Mouse (Mus musculus): ENCODE results near the gene Narfl.

DNA sequence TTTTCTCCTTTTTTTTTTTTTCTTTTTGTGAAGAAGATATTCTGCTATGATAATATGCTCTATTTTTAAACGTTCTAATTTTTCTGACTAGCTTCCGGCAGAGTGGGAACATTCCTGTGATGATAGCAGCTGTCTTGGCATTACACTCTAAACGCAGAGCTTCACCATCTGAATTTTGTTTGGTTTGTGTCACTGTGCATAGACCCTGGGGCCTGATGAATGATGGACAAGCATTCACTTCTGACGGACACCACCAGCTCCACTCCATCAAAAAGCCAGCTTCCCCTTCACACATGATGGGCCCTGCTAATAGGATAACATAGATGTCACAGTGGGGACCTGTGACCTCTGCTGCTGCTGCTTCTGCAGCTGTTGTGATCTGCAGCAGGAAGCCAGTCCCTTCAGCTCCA, 12.0 kb upstream of the Narfl start:
- TF ChIP-seq CTCF (IDR thresholded peaks at IDR 0.05; ENCODE audit: low read depth) (no peak), EP300 (IDR thresholded peaks at IDR 0.05; ENCODE audit: low read depth) (no peak)
